Mouse (Mus musculus) liver, postnatal 0 days (tissue): ENCODE results near the gene Acp5. TPM values are rescaled to one million over a fixed set of nuclear protein-coding genes. Genes with fewer than 3 reads are reported as not detected.

ENCODE experiments used
- ATAC-seq: fragments of 200-750 bp; cut with Nextera tagmentation; 2 replicates; pipeline ENCODE4 v1.8.0; 2017; ENCODE audit warnings: mild to moderate bottlenecking, moderate library complexity
- DNase-seq: peaks from one replicate; pipeline ENCODE4 v3.0.0-alpha.2; 2016
- H3K27ac ChIP-seq: fragments of 300-500 bp; sonication (generic); 2 replicates; pipeline ENCODE4 v1.5.1; 2014; ENCODE audit warnings: antibody characterized with exemption, moderate library complexity, mild to moderate bottlenecking, low read depth
- H3K27me3 ChIP-seq: fragments of 300-500 bp; sonication (generic); 2 replicates; pipeline ENCODE4 v1.6.1; 2014; ENCODE audit warnings: low read length, control low read depth, mixed read lengths; ENCODE audit not compliant: insufficient read depth
- H3K36me3 ChIP-seq: fragments of 300-500 bp; sonication (generic); replicated peaks from 2 replicates; pipeline ENCODE4 v1.6.1; 2014; ENCODE audit warnings: mild to moderate bottlenecking, control low read depth, low read length, moderate library complexity, mixed read lengths; ENCODE audit not compliant: insufficient read depth
- H3K4me1 ChIP-seq: fragments of 300-500 bp; sonication (generic); 2 replicates; pipeline ENCODE4 v1.6.1; 2014; ENCODE audit warnings: antibody characterized with exemption, mild to moderate bottlenecking, control low read depth; ENCODE audit not compliant: insufficient read depth
- H3K4me2 ChIP-seq: fragments of 300-500 bp; sonication (generic); 2 replicates; pipeline ENCODE4 v1.6.1; 2014; ENCODE audit warnings: low read depth, mild to moderate bottlenecking, low read length, moderate library complexity, mixed read lengths
- H3K4me3 ChIP-seq: fragments of 300-500 bp; sonication (generic); 2 replicates; pipeline ENCODE4 v1.5.1; 2014; ENCODE audit warnings: low read depth, low read length
- H3K9ac ChIP-seq: fragments of 300-500 bp; sonication (generic); replicated peaks from 2 replicates; pipeline ENCODE4 v1.6.1; 2014; ENCODE audit warnings: mild to moderate bottlenecking, moderate library complexity
- H3K9me3 ChIP-seq: fragments of 300-500 bp; sonication (generic); 2 replicates; pipeline ENCODE4 v1.6.1; 2016; ENCODE audit warnings: mild to moderate bottlenecking, control low read depth, low read length, mixed read lengths
- CTCF ChIP-seq: sonication (generic); IDR thresholded peaks from 2 replicates; pipeline ENCODE4 v1.5.1; 2016; ENCODE audit warnings: antibody characterized with exemption, low read depth
- EP300 ChIP-seq: IDR thresholded peaks from 2 replicates; pipeline ENCODE4 v1.6.1; 2016; ENCODE audit warnings: antibody characterized with exemption, low read depth, mild to moderate bottlenecking
- WGBS: fragments of 180-500 bp; shearing (Covaris S2); extraction: QIAGEN DNeasy Blood & Tissue Kit; methylation state at CpG from one replicate; pipeline ENCODE4 v1.1.7; 2014; ENCODE audit not compliant: insufficient replicate concordance; 5-methylcytosine and 5-hydroxymethylcytosine counted together
- polyA plus RNA-seq: library from polyadenylated mRNA; unstranded; fragments of >200 nt; fragmentation: Nextera tagmentation; extraction: Ambion mirVana; gene quantifications from 2 replicates; pipeline ENCODE4 v1.2.1, GENCODE M21; 2015

Acp5 gene
- polyA plus RNA-seq, 1 experiment from 2014 or later, result 108 TPM

DNA sequence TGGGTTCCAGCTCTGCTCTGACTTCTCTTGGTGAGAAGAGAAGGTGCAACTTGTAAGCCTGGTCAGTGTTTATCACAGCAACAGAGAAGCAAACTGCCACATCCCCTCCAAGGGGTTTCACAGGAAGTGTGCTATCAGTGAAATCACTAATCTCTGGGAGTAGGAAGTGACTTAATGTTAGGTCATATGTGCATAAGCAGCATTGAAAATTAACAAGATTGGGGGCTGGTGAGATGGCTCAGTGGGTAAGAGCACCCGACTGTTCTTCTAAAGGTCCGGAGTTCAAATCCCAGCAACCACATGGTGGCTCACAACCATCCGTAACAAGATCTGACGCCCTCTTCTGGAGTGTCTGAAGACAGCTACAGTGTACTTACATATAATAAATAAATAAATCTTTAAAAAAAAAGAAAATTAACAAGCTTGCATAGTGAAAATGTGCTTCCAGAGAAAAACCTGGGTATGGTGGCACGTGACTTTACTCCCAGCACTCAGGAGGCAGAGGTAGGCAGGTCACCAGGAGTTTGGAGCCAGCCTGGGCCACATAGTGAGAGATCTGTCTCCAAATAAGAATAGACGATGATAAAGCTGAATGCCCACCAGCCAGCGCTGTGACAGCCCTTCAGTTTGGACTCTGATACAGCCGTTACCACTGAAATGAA is 8.9 kb upstream of the Acp5 start:
- Histone ChIP-seq H3K4me1 (no peaks in the 10 kb centered on the region), H3K36me3 (no peaks in the 10 kb centered on the region), H3K4me2 (no peak overlapping the region), H3K4me3 (no peak overlapping the region), H3K27ac (0 out of 2 replicates have a peak overlapping the region, but pooled peaks have one; percentile 12), H3K9me3 (no peaks in the 10 kb centered on the region), H3K27me3 (no peaks in the 10 kb centered on the region), H3K9ac (no peak overlapping the region)
- 0 out of 2 replicates have a peak, but pooled peaks have one; percentile 14 for ATAC-seq
- DNase-seq, result no peak
- WGBS, result 57% methylated on average over 7 of the region's 8 CpGs
- TF ChIP-seq EP300 (no peak), CTCF (no peak)

- H3K4me3 ChIP-seq, result no peak overlapping the region
- H3K27ac ChIP-seq, result peak overlapping the region; percentile 12; the same call in 1 of the 2 replicates
- no peak overlapping the region for H3K9ac ChIP-seq
- H3K9me3 ChIP-seq, result no peaks in the 10 kb centered on the region
- peak; percentile 92 for DNase-seq
- H3K36me3 ChIP-seq, result no peaks in the 10 kb centered on the region
- no peaks in the 10 kb centered on the region for H3K4me1 ChIP-seq
- TF ChIP-seq CTCF (peak; percentile 99), EP300 (no peak)
- H3K4me2 ChIP-seq, result peak overlapping the region; percentile 29; the same call in 1 of the 2 replicates
- ATAC-seq, result peak; percentile 75
- 34% methylated on average over 17 of the region's 17 CpGs for WGBS
- no peaks in the 10 kb centered on the region for H3K27me3 ChIP-seq
These were observed 7.9 kb upstream of the Acp5 start for GRCm38 (mm10) chr9:22143108-22144037.

- no peak for DNase-seq
- H3K9me3 ChIP-seq, result no peaks in the 10 kb centered on the region
- H3K4me1 ChIP-seq, result peaks cover 14% of the 10 kb centered on the region
- no peak overlapping the region for H3K27ac ChIP-seq
- H3K36me3 ChIP-seq, result no peaks in the 10 kb centered on the region
- H3K27me3 ChIP-seq, result no peaks in the 10 kb centered on the region
- WGBS, result 88% methylated on average over 5 of the region's 5 CpGs
- H3K4me2 ChIP-seq, result no peak overlapping the region
- TF ChIP-seq CTCF, result no peak
- no peak for TF ChIP-seq EP300
- ATAC-seq, result no peak
- no peak overlapping the region for H3K4me3 ChIP-seq
- H3K9ac ChIP-seq, result no peak overlapping the region
These were observed 4.2 kb upstream of the Acp5 start for GRCm38 (mm10) chr9:22139746-22140145.

- Histone ChIP-seq H3K27me3 (no peaks in the 10 kb centered on the region), H3K4me2 (no peak overlapping the region), H3K4me1 (peaks cover 14% of the 10 kb centered on the region), H3K9ac (no peak overlapping the region), H3K36me3 (no peaks in the 10 kb centered on the region), H3K9me3 (no peaks in the 10 kb centered on the region), H3K4me3 (no peak overlapping the region), H3K27ac (no peak overlapping the region)
- WGBS, result 27% methylated on average over 2 of the region's 2 CpGs
- no peak for ATAC-seq
- TF ChIP-seq CTCF (peak; percentile 98), EP300 (no peak)
- peak; percentile 68 for DNase-seq
These were observed 3.0 kb upstream of the Acp5 start for GRCm38 (mm10) chr9:22138480-22138879.

GRCm38 (mm10) chr9:22136765-22137547 is 1.4 kb upstream of the Acp5 start:
- peak overlapping the region; percentile 90 for H3K4me2 ChIP-seq
- ATAC-seq (no peak), DNase-seq (no peak)
- no peak for TF ChIP-seq CTCF
- TF ChIP-seq EP300, result no peak
- H3K9me3 ChIP-seq, result no peaks in the 10 kb centered on the region
- no peaks in the 10 kb centered on the region for H3K27me3 ChIP-seq
- H3K4me3 ChIP-seq, result no peak overlapping the region
- H3K36me3 ChIP-seq, result no peaks in the 10 kb centered on the region
- peak overlapping the region; percentile 72 for H3K27ac ChIP-seq
- peak overlapping the region; percentile 28; the same call in 1 of the 2 replicates for H3K9ac ChIP-seq
- 46% methylated on average over 23 of the region's 23 CpGs for WGBS
- peaks cover 19% of the 10 kb centered on the region for H3K4me1 ChIP-seq
